Mouse (Mus musculus) left cerebral cortex, postnatal 4 days (tissue): ENCODE results near the gene Gm28539. TPM values are rescaled to one million over a fixed set of nuclear protein-coding genes. Genes with fewer than 3 reads are reported as not detected.

ENCODE experiments used
- DNase-seq: peaks from one replicate; pipeline ENCODE4 v3.0.0-alpha.2; 2022
- intact Hi-C: fragments of 180-260 bp; cut with DNase I; formaldehyde crosslinking; loops from one replicate; pipeline ENCODE4 v1.15.1; 2025
- total RNA-seq, 2 experiments: library from RNA; stranded (reverse); gene quantifications; 2 replicates each; pipeline ENCODE4 v1.2.3; 2021

The Gm28539 gene
- 10 to 100 TPM in 1 of 2 experiments, 1 to 10 TPM in 1; 8.9 to 14.3 TPM for total RNA-seq

- intact Hi-C loops = no loop called here
- DNase-seq = peak; percentile 95
Measured at GRCm38 (mm10) chr16:18836468-18837208, at the start of gene Gm28539, which contains the start of gene 2510002D24Rik. TSS of gene Gm28539 (plus strand) at chr16:18836584. TSS of gene 2510002D24Rik (plus strand) at chr16:18836578.

GRCm38 (mm10) chr16:18786652-18787051, 49.7 kb upstream of the Gm28539 start:
- intact Hi-C loops = no loop called here
- DNase-seq = peak; percentile 18

- intact Hi-C loops = no loop called here
- no peak for DNase-seq
Measured at GRCm38 (mm10) chr16:18788627-18789406, 47.6 kb upstream of the Gm28539 start.

GRCm38 (mm10) chr16:18795223-18795899, 41.0 kb upstream of the Gm28539 start:
- intact Hi-C loops = loop anchor here (5.0 to 10.0 kb wide), 3 partner anchors 98 to 351 kb away; partner anchors contain the start of genes Gm49601 and Sept5
- DNase-seq = no peak

GRCm38 (mm10) chr16:18796645-18797044, 39.7 kb upstream of the Gm28539 start:
- intact Hi-C loops = loop anchor here (5.0 to 10.0 kb wide), 3 partner anchors 99 to 352 kb away; partner anchors contain the start of genes Gm49601 and Sept5
- no peak for DNase-seq

- intact Hi-C loops = loop anchor here (5.0 to 10.0 kb wide), 3 partner anchors 101 to 353 kb away; partner anchors contain the start of genes Gm49601 and Sept5
- DNase-seq = no peak
Measured at GRCm38 (mm10) chr16:18798151-18798550, 38.2 kb upstream of the Gm28539 start.

- DNase-seq = peak; percentile 61
- intact Hi-C loops = loop anchor here (5.0 to 10.0 kb wide), 3 partner anchors 102 to 354 kb away; partner anchors contain the start of genes Gm49601 and Sept5
Measured at GRCm38 (mm10) chr16:18798841-18799240, 37.5 kb upstream of the Gm28539 start.

GRCm38 (mm10) chr16:18805746-18806145, 30.6 kb upstream of the Gm28539 start:
- intact Hi-C loops = no loop called here
- DNase-seq = no peak

- intact Hi-C loops = no loop called here
- no peak for DNase-seq
Measured at GRCm38 (mm10) chr16:18809001-18809400, 27.4 kb upstream of the Gm28539 start.

GRCm38 (mm10) chr16:18811032-18811431, 25.4 kb upstream of the Gm28539 start:
- peak; percentile 30 for DNase-seq
- intact Hi-C loops = no loop called here

GRCm38 (mm10) chr16:18811468-18812384, 24.7 kb upstream of the Gm28539 start, which contains the start of the genes Ufd1 and Cdc45:
TSS of gene Ufd1 (plus strand) at chr16:18811779.
TSS of gene Cdc45 (minus strand) at chr16:18811987.
- peak; percentile 82 for DNase-seq
- intact Hi-C loops = no loop called here

GRCm38 (mm10) chr16:18812385-18812910, 23.9 kb upstream of the Gm28539 start:
- intact Hi-C loops = no loop called here

GRCm38 (mm10) chr16:18822356-18822755, 14.0 kb upstream of the Gm28539 start:
- no peak for DNase-seq
- intact Hi-C loops = no loop called here

More at GRCm38 (mm10) chr16:18812385-18812910, 23.9 kb upstream of the Gm28539 start:
- no peak for DNase-seq

GRCm38 (mm10) chr16:18822925-18823324, 13.5 kb upstream of the Gm28539 start:
- no peak for DNase-seq

GRCm38 (mm10) chr16:18828630-18829029, 7.8 kb upstream of the Gm28539 start:
- DNase-seq = no peak
- intact Hi-C loops = no loop called here

More at GRCm38 (mm10) chr16:18822925-18823324, 13.5 kb upstream of the Gm28539 start:
- intact Hi-C loops = no loop called here

GRCm38 (mm10) chr16:18829102-18829501, 7.3 kb upstream of the Gm28539 start:
- intact Hi-C loops = no loop called here
- DNase-seq = no peak

- intact Hi-C loops = no loop called here
- no peak for DNase-seq
Measured at GRCm38 (mm10) chr16:18833486-18833885, 2.9 kb upstream of the Gm28539 start.

- no peak for DNase-seq
- intact Hi-C loops = no loop called here
Measured at GRCm38 (mm10) chr16:18836073-18836467, 314 bp upstream of the Gm28539 start.

GRCm38 (mm10) chr16:18838346-18838745, 2.0 kb downstream of the Gm28539 start:
- DNase-seq = no peak
- intact Hi-C loops = no loop called here
